Mouse (Mus musculus): ENCODE data around the gene Phka2. TPM values are rescaled to one million over a fixed set of nuclear protein-coding genes. Genes with fewer than 3 reads are reported as not detected.

The Phka2 gene
- polyA plus RNA-seq, 1 experiment from 2014 or later = 4.4 TPM

DNA sequence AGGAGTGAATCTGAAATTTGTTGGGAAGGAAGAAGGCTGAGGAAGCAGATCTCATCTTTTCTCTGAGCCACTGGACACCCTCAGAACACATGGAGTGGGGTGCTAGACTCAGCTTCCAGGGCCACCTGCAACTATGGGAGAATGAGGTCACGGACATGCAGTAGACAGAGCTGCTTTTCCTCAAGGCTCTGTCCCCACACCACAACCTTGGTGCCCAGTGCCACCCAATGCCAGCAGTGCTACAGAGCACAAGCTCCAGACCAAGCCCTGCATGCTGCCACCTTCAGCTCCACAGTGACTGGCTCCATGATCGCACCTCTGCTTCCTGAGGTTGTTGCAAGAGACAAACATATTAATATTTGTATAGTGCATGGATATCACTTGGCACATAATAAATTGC is 101.3 kb downstream of the Phka2 start:
- Histone ChIP-seq H3K9ac (ENCODE audit: low read depth, low read length) (no peak overlapping the region), H3K9me3 (ENCODE audit: control insufficient read depth) (no peaks in the 10 kb centered on the region), H3K27ac (ENCODE audit: low read depth, low read length) (no peak overlapping the region), H3K36me3 (ENCODE audit: control insufficient read depth, insufficient read depth) (no peaks in the 10 kb centered on the region), H3K27me3 (replicated peaks; ENCODE audit: control insufficient read depth, insufficient read depth, low read length) (no peaks in the 10 kb centered on the region), H3K4me1 (replicated peaks; ENCODE audit: control insufficient read depth, insufficient read depth, low read length) (no peaks in the 10 kb centered on the region), H3K4me3 (ENCODE audit: low read depth, low read length) (no peak overlapping the region), H3K4me2 (replicated peaks; ENCODE audit: low read depth) (no peak overlapping the region)
- WGBS = 73% methylated on average over 2 of the region's 2 CpGs
- no peak for ATAC-seq
- no peak for TF ChIP-seq CTCF (IDR thresholded peaks at IDR 0.05; ENCODE audit: low read depth)

DNA sequence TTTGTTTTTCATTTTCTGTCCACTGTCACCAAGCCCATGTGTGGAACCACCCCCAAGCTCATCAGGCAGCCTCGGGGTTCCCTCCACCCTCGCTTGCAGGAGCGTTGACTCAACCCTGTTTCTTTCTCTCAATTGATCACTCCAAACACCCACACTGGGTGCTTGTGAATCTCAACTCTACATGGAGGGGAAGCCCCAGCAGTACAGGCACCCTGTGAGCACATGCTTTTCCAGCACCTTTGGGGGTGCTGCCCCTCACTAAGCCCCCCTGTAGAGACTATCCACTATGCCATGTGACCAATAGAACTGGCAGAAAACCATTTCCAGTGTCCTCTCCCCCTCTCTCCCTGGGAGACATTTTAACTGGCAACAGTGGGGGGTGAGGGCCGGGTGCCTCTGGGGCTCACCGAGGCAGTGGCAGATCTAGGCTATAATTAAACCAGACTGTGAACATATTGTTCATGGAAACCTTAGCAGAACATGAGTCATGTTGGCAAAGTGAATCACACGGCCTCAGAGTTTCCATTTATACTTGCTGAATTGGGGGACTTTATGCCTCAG is 102.1 kb downstream of the Phka2 start:
- 68% methylated on average over 6 of the region's 6 CpGs for WGBS
- H3K9me3 ChIP-seq (ENCODE audit: control insufficient read depth) = no peaks in the 10 kb centered on the region
- no peak overlapping the region for H3K4me2 ChIP-seq (replicated peaks; ENCODE audit: low read depth)
- H3K36me3 ChIP-seq (ENCODE audit: control insufficient read depth, insufficient read depth) = no peaks in the 10 kb centered on the region
- TF ChIP-seq CTCF (IDR thresholded peaks at IDR 0.05; ENCODE audit: low read depth) = no peak
- H3K27me3 ChIP-seq (replicated peaks; ENCODE audit: control insufficient read depth, insufficient read depth, low read length) = no peaks in the 10 kb centered on the region
- H3K4me3 ChIP-seq (ENCODE audit: low read depth, low read length) = no peak overlapping the region
- no peak overlapping the region for H3K27ac ChIP-seq (ENCODE audit: low read depth, low read length)
- no peak for ATAC-seq
- no peak overlapping the region for H3K9ac ChIP-seq (ENCODE audit: low read depth, low read length)
- no peaks in the 10 kb centered on the region for H3K4me1 ChIP-seq (replicated peaks; ENCODE audit: control insufficient read depth, insufficient read depth, low read length)

DNA sequence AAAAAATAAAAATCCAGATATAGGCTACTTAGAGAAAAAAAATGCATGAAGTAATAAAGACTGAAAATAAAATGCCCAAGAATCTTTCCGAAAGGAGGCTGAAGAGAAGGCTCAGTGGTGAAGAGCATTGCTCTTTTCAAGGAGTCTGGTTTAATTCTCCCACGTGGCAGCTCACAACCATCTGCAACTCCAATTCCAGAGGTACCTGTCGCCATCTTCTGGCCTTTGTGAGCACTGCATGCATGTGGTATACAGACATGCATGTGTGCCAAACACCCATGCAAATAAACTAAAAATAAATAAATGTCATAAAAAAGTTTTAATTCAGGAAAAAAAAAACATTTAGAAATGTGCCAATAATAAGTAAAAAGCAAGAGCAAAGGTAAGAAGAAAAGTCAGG is 107.9 kb downstream of the Phka2 start:
- ATAC-seq = no peak
- Histone ChIP-seq H3K4me3 (ENCODE audit: low read depth, low read length) (no peak overlapping the region), H3K4me1 (replicated peaks; ENCODE audit: control insufficient read depth, insufficient read depth, low read length) (no peaks in the 10 kb centered on the region), H3K9ac (ENCODE audit: low read depth, low read length) (no peak overlapping the region), H3K4me2 (replicated peaks; ENCODE audit: low read depth) (no peak overlapping the region), H3K27me3 (replicated peaks; ENCODE audit: control insufficient read depth, insufficient read depth, low read length) (no peaks in the 10 kb centered on the region), H3K27ac (ENCODE audit: low read depth, low read length) (no peak overlapping the region), H3K9me3 (ENCODE audit: control insufficient read depth) (no peaks in the 10 kb centered on the region), H3K36me3 (ENCODE audit: control insufficient read depth, insufficient read depth) (no peaks in the 10 kb centered on the region)
- WGBS = 39% methylated on average over 3 of the region's 3 CpGs
- peak; percentile 68 for TF ChIP-seq CTCF (IDR thresholded peaks at IDR 0.05; ENCODE audit: low read depth)

DNA sequence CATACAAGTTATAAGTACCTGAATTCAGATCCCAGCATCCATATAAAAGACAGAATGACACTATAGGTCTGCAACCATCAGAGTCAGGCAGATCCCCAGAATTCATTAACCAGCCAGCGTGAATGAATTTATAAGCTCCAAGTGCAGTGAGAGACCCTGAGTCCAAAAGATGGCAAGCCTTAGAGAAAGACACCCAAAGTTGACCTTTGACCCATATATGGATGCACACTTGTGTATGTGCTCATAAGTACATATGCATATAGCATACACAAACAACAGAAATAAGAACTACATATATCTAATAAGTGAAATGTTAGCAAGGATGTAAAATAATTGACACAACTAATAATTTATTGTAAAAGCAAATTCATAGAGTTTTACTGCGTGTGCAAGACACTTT is 108.5 kb downstream of the Phka2 start:
- H3K9ac ChIP-seq (ENCODE audit: low read depth, low read length) = no peak overlapping the region
- no peak overlapping the region for H3K4me2 ChIP-seq (replicated peaks; ENCODE audit: low read depth)
- no peak overlapping the region for H3K4me3 ChIP-seq (ENCODE audit: low read depth, low read length)
- H3K27me3 ChIP-seq (replicated peaks; ENCODE audit: control insufficient read depth, insufficient read depth, low read length) = no peaks in the 10 kb centered on the region
- ATAC-seq = no peak
- H3K9me3 ChIP-seq (ENCODE audit: control insufficient read depth) = no peaks in the 10 kb centered on the region
- 86% methylated on average over 2 of the region's 2 CpGs for WGBS
- H3K27ac ChIP-seq (ENCODE audit: low read depth, low read length) = no peak overlapping the region
- H3K4me1 ChIP-seq (replicated peaks; ENCODE audit: control insufficient read depth, insufficient read depth, low read length) = no peaks in the 10 kb centered on the region
- H3K36me3 ChIP-seq (ENCODE audit: control insufficient read depth, insufficient read depth) = no peaks in the 10 kb centered on the region
- no peak for TF ChIP-seq CTCF (IDR thresholded peaks at IDR 0.05; ENCODE audit: low read depth)

DNA sequence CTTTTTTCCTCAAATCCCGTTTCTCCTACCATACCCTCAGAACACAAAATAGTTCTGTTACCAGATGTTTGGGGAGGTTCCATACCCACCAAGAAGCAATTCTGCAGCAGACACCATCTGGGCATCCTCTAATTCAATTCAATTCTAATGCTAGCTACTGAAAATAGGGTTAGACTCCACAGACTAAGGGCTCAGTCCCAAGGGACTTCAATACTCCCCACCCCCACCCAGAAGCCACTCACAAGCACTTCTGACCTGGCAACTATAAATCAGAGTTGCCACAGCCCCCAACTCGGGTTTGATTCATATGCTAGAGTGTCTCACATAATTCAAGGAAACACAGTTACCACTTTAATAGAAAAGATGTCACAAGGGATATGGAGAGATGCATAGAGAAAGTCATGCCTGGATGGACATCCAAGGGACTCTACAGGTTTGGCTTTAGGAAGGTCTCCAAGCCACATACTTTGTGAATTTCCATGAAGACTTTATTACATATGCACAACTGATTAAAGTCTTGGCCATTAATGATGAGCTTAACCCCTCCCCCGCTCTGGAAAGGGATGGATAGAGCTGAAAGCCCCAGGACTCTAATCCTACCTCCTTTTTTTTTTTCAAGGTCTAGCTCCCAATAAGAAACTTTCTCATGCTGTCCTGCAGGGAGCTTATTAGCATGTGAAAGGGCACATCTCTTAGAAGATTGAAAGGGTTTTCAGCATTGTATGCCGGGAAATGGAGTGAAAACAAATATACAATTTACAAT is 109.1 kb downstream of the Phka2 start:
- Histone ChIP-seq H3K27ac (ENCODE audit: low read depth, low read length) (no peak overlapping the region), H3K4me1 (replicated peaks; ENCODE audit: control insufficient read depth, insufficient read depth, low read length) (no peaks in the 10 kb centered on the region), H3K4me2 (replicated peaks; ENCODE audit: low read depth) (no peak overlapping the region), H3K36me3 (ENCODE audit: control insufficient read depth, insufficient read depth) (no peaks in the 10 kb centered on the region), H3K9me3 (ENCODE audit: control insufficient read depth) (no peaks in the 10 kb centered on the region), H3K27me3 (replicated peaks; ENCODE audit: control insufficient read depth, insufficient read depth, low read length) (no peaks in the 10 kb centered on the region), H3K4me3 (ENCODE audit: low read depth, low read length) (no peak overlapping the region), H3K9ac (ENCODE audit: low read depth, low read length) (no peak overlapping the region)
- TF ChIP-seq CTCF (IDR thresholded peaks at IDR 0.05; ENCODE audit: low read depth) = no peak
- no peak for ATAC-seq
- 53% methylated on average over 4 of the region's 4 CpGs for WGBS

Other genes starting within 250 kb of the Phka2 start
- 0.55 and 0.89 TPM in 2 replicates for gene Adgrg2, start 111.5 kb upstream of the Phka2 start, polyA plus RNA-seq (2015; fragmentation: Nextera tagmentation; extraction: Ambion mirVana)
- 4.1 and 6.4 TPM in 2 replicates for gene Ppef1, start 233.6 kb downstream of the Phka2 start, polyA plus RNA-seq (2015; fragmentation: Nextera tagmentation; extraction: Ambion mirVana)